Mouse (Mus musculus) midbrain, embryonic 10.5 days (tissue): Measurements from ENCODE around the gene Tars. TPM values are rescaled to one million over a fixed set of nuclear protein-coding genes. Genes with fewer than 3 reads are reported as not detected.

ENCODE experiments used
- DNase-seq: peaks from one replicate; pipeline ENCODE4 v3.0.0-alpha.2; 2017; ENCODE audit warnings: low spot score
- H3K27ac ChIP-seq: fragments of 300-500 bp; sonication (generic); replicated peaks from 2 replicates; pipeline ENCODE4 v1.5.1; 2016; ENCODE audit warnings: mild to moderate bottlenecking
- H3K27me3 ChIP-seq: fragments of 300-500 bp; sonication (generic); 2 replicates; pipeline ENCODE4 v1.6.1; 2016; ENCODE audit warnings: low read depth, mild to moderate bottlenecking; ENCODE audit not compliant: poor library complexity, severe bottlenecking
- H3K36me3 ChIP-seq: fragments of 300-500 bp; sonication (generic); 2 replicates; pipeline ENCODE4 v1.6.1; 2016; ENCODE audit warnings: mild to moderate bottlenecking, moderate library complexity
- H3K4me1 ChIP-seq: fragments of 300-500 bp; sonication (generic); 2 replicates; pipeline ENCODE4 v1.6.1; 2016
- H3K4me3 ChIP-seq: fragments of 300-500 bp; sonication (generic); 2 replicates; pipeline ENCODE4 v1.5.1; 2016; ENCODE audit warnings: mild to moderate bottlenecking, moderate library complexity
- H3K9me3 ChIP-seq: fragments of 300-500 bp; sonication (generic); replicated peaks from 2 replicates; pipeline ENCODE4 v1.6.1; 2016; ENCODE audit warnings: mild to moderate bottlenecking
- WGBS: fragments of 180-500 bp; shearing (Covaris S2); methylation state at CpG from one replicate; pipeline ENCODE4 v1.1.7; 2016; 5-methylcytosine and 5-hydroxymethylcytosine counted together
- polyA plus RNA-seq: library from polyadenylated mRNA; unstranded; fragments of >200 nt; fragmentation: Nextera tagmentation; extraction: Ambion mirVana; gene quantifications from 2 replicates; pipeline ENCODE4 v1.2.1, GENCODE M21; 2016

Tars gene
- polyA plus RNA-seq: 86.7 and 88.2 TPM in 2 replicates

DNA sequence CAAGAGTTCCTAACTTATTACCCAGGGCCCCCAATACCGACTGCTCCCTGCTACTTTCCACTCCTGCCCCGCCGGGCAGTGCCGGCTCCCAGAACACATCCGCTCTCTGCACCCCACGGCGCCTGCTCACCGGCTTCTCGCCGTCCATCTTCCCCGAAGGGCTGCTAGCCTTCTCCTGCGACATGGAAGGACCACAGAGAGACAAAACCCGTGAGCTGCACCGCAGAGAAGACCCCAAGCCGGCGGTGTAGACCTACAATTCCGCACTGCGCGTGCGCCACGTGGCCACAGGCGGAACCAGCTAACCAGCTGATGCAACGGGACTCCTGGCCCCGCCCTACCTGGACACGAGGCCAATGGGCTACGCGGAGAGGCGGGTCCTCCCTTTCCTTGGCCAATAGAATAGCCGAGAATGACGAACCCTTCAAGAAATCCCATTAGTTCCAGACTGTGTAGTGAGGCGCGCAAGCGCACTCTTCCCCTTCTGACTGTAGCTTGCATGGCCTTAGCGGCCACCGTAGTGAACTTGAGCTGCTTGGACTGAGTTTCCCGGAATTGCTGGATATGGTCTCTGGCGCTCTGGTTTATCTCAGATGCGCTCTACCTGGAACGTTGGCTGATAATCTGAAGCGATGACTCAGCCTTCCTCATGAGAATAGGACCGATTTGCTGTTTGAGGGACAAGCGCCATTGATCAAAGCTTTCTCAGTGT lies at the start of gene Tars:
Gene Tars (minus strand): TSS at position 310 of the 712 bp plus-strand sequence.
- H3K36me3 ChIP-seq: peaks cover 29% of the 10 kb centered on the region
- under 1% methylated on average over 42 of the region's 42 CpGs for WGBS
- H3K27ac ChIP-seq: peak within 1 kb of the TSS; percentile 88
- peak; percentile 97 for DNase-seq
- H3K4me3 ChIP-seq: peak within 1 kb of the TSS; percentile 72
- 0 out of 2 replicates have a peak, but pooled peaks cover 5% of the 10 kb centered on the region for H3K27me3 ChIP-seq
- H3K9me3 ChIP-seq: no peaks in the 10 kb centered on the region
- peaks cover 16% of the 10 kb centered on the region for H3K4me1 ChIP-seq

DNA sequence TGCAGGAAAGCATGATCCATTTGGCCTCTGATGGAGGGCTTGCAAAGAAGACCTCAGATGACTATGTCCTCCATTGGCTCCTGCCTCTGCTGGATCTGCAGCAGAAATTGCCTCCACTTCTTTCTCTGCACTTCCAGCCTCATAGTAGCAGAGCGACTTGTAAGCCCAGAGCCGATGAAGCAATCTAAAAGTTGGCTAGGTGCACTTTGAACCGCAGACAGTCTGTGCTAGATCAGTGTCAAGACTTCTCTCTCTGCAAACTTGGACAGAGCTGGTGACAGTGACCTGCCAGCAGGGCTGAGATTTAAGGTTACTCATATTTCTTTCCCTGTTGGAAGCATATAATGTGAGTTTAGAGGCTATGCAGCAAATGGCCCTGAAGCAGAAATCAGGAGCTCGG lies 37.9 kb upstream of the Tars start:
- Histone ChIP-seq H3K4me1 (no peaks in the 10 kb centered on the region), H3K4me3 (no peak overlapping the region), H3K27me3 (no peaks in the 10 kb centered on the region), H3K27ac (no peak overlapping the region), H3K9me3 (no peaks in the 10 kb centered on the region), H3K36me3 (no peaks in the 10 kb centered on the region)
- 94% methylated on average over 4 of the region's 4 CpGs for WGBS
- no peak for DNase-seq

DNA sequence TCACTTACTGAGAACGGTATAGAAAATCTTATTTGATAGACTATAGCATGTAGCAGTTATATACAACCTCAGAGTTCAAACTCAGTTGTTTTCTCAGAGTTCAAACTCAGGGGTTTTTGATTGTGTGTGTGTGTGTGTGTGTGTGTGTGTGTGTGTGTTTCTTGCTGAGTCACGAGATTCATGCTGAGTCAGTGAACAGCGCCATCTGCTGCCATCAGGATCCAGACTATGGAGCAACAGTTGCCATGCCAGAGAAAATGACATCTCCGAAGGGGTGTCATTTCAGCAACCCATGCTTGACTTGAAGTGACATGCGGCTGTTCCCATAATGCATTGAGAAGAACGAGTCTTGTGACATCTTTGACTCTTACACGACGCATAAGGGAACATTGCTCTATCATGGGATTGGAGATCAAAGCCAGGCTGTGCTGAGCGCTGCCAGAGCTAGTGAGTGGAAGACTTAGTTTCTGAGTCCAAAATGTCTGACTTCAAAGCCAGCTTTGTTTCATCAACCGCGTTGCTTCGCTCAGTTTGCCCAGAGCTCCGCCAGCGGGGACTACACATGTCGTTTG lies 37.3 kb upstream of the Tars start:
- no peak overlapping the region for H3K4me3 ChIP-seq
- H3K27ac ChIP-seq: no peak overlapping the region
- H3K27me3 ChIP-seq: no peaks in the 10 kb centered on the region
- 94% methylated on average over 15 of the region's 15 CpGs for WGBS
- no peaks in the 10 kb centered on the region for H3K9me3 ChIP-seq
- no peaks in the 10 kb centered on the region for H3K4me1 ChIP-seq
- H3K36me3 ChIP-seq: no peaks in the 10 kb centered on the region
- DNase-seq: no peak

DNA sequence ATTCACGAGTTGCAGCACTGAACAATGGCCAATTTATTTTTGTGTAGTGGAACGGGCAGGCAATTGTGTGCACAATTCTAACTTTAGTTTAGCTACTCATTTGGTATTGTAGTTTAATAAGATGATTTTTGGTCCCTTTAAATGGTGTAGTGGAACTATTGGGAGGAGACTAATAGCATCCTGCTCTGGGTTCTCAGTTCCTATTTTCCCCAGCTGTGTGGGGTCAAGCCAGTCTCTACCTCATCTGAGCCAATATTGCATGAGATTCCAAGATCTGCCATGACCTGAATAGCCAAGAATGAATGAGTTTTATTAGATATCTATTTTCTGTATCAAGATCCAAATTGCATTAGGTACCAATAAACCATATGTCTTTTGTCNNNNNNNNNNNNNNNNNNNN lies 27.4 kb upstream of the Tars start:
- 89% methylated on average over 2 of the region's 2 CpGs for WGBS
- DNase-seq: no peak
- Histone ChIP-seq H3K27ac (no peak overlapping the region), H3K27me3 (no peaks in the 10 kb centered on the region), H3K4me1 (no peaks in the 10 kb centered on the region), H3K9me3 (no peaks in the 10 kb centered on the region), H3K4me3 (no peak overlapping the region), H3K36me3 (no peaks in the 10 kb centered on the region)

DNA sequence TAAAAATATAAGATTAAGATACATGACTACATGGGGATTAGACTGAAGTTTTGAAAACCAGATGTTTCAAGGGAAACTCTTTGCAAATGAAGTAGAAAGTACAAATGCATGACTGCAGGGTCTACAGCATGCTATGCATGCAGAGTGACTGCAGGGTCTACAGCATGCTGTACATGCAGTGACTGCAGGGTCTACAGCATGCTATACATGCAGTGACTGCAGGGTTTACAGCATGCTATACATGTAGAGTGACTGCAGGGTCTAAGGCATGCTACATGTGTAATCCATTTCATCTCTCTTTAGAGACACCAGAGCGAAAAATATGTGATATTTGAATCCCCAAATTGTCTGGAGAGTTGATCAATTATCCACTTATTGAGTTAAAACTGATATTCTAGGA lies 14.0 kb upstream of the Tars start:
- Histone ChIP-seq H3K4me1 (no peaks in the 10 kb centered on the region), H3K4me3 (no peak overlapping the region), H3K36me3 (no peaks in the 10 kb centered on the region), H3K27me3 (no peaks in the 10 kb centered on the region), H3K27ac (no peak overlapping the region), H3K9me3 (no peaks in the 10 kb centered on the region)
- 78% methylated on average over 1 of the region's 1 CpGs for WGBS
- DNase-seq: no peak

DNA sequence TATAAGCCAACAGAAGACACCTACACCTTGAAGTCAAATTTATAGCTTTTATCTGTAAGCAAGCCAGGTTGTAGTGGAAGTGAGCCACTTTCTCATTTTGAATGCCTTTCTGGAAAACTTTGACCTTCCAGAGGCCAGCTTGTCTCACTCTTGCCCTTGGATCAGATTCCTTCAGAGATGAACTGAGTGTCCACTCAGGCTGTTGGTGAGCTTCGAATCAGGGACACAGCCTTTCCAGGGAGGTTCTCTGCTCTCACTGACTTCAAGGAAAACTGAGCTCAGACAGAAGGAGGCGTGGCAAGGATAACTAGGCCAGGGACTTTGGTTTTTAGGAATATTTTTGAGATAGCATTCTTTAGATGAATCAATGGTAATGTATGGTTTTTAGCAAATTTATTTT lies 13.1 kb upstream of the Tars start:
- Histone ChIP-seq H3K4me3 (no peak overlapping the region), H3K9me3 (no peaks in the 10 kb centered on the region), H3K27ac (no peak overlapping the region), H3K27me3 (no peaks in the 10 kb centered on the region), H3K4me1 (no peaks in the 10 kb centered on the region), H3K36me3 (no peaks in the 10 kb centered on the region)
- DNase-seq: no peak
- 88% methylated on average over 2 of the region's 2 CpGs for WGBS

DNA sequence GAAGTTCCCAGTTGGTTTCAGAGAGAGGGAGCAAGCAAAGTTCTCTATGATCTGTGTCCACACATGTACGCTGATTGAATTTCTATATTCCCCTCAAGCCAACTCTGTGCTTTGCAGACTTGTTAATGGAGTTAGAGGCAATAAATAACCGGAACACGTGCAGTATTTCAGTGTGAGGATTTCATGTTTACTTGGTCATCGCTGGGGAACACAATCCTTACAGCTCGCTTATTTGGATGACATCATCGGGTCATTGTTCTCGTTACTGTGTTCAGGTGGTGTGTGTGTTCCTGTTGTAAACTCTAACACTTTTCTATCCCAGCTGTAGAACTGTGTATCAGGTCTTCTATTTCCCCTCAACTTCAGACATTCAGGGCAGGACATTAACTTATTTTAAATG lies 12.4 kb upstream of the Tars start:
- no peak overlapping the region for H3K27ac ChIP-seq
- no peak for DNase-seq
- 89% methylated on average over 7 of the region's 7 CpGs for WGBS

DNA sequence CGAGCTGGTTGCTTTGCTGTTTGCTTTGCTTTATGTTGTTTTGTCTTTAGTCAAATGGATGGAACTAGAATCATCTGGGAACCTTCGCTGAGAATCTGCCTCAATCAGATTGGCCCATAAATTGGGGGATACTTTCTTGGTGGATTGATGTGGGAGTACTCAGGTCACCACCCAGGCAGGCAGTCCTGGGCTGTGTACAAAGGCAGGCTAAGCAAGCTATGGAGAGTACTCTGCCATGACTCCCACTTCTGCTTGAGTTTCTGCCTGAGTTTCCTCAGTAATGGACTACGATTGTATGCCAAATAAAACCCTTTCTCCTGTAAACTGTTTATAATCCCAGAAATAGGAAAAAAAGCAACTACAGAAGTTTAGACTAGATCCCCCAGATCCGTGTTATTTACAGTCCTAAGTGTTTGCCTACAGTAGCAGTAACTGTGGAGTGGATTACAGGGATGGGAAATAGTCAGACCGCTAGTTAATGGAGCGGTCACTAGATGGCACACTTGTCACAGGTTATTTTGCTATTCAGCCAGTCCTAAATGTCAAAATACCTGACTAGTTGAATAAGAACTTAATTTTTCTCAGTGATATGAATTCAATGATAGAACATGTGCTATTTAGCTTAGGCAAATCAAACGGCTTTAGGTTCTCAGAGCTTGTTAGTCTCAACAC lies 8.8 kb upstream of the Tars start:
- H3K4me3 ChIP-seq: no peak overlapping the region
- H3K36me3 ChIP-seq: no peaks in the 10 kb centered on the region
- no peak for DNase-seq
- 0 out of 2 replicates have a peak, but pooled peaks cover 8% of the 10 kb centered on the region for H3K27me3 ChIP-seq
- WGBS: 45% methylated on average over 7 of the region's 7 CpGs
- H3K4me1 ChIP-seq: no peaks in the 10 kb centered on the region
- no peaks in the 10 kb centered on the region for H3K9me3 ChIP-seq
- no peak overlapping the region for H3K27ac ChIP-seq

More for the DNA sequence above, 12.4 kb upstream of the Tars start:
- no peak overlapping the region for H3K4me3 ChIP-seq
- H3K9me3 ChIP-seq: no peaks in the 10 kb centered on the region
- H3K27me3 ChIP-seq: no peaks in the 10 kb centered on the region
- H3K36me3 ChIP-seq: no peaks in the 10 kb centered on the region
- no peaks in the 10 kb centered on the region for H3K4me1 ChIP-seq

DNA sequence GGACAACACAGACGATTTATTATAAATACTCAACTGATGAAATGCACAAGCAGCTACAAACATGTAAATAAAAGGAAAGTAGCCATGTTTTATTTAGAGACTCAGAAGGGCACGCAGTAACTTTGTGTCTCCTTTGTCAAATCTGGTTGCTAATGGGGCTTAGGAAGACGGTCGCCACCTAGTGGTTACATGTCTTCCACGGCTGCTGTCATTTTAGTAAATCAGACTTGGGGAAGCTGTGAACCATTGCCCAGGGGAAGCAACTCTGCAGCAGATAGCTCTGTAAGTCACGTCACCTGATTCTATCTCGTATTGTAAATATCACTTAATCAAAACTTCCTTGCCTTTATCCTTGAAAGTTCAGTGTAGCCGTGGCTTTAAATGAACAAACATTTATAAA lies 7.9 kb upstream of the Tars start:
- Histone ChIP-seq H3K27ac (no peak overlapping the region), H3K27me3 (0 out of 2 replicates have a peak, but pooled peaks cover 8% of the 10 kb centered on the region), H3K9me3 (no peaks in the 10 kb centered on the region), H3K4me3 (no peak overlapping the region), H3K4me1 (no peaks in the 10 kb centered on the region), H3K36me3 (no peaks in the 10 kb centered on the region)
- peak; percentile 65 for DNase-seq
- WGBS: 16% methylated on average over 8 of the region's 8 CpGs

DNA sequence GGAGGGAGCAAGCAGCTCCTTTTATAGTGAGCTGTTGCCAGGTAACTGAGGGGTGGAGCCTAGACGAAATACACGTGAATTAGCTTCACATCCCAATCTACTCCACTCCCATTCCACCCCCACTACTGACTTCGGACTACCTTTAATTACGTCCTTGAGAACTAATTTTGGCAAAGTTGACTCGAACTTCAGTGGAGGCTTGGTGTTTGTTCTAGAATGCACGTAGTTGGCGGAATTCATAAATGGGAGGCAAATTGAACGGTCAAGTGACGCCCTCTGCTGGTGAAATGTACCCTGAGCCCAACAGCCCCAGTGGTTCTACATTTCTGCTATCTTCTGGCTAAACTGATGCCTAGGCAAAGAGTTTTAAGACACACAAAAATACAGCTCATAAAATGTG lies 7.3 kb upstream of the Tars start:
- Histone ChIP-seq H3K4me3 (no peak overlapping the region; the same call in 1 of the 2 replicates), H3K9me3 (no peaks in the 10 kb centered on the region), H3K27me3 (0 out of 2 replicates have a peak, but pooled peaks cover 8% of the 10 kb centered on the region), H3K4me1 (no peaks in the 10 kb centered on the region), H3K36me3 (no peaks in the 10 kb centered on the region), H3K27ac (no peak overlapping the region)
- DNase-seq: peak; percentile 29
- 19% methylated on average over 9 of the region's 9 CpGs for WGBS

DNA sequence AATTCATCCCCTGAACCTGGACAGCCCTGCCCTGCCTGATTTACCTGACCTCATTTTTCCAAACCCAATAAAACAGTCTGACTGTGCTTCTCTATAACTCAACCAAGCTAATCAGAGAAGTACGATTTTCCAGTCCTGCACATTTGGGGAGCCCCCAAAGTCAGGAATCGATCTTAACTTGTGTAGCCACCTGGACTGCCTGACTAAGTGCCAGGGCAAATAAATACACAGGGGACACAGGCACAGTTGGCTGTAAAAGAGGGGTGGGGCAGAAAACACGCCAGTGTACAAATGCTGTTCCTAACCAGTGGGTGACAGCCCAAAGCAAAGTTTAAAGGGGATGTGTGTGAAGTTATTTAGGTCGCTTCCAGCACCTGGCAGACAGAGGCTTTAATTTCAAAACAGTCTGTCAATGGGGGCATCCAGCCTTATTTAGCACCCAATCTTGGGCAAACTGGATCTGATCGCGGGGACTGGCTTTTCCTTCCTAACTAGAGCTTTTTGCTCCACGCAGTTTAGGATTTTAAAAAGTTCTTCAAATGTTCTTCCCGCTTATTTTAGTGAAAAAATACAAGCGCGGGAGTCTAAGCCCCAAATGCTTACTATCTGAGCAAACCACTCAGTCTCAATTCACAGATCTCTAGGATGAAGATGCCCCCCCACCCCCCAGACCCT lies 652 bp downstream of the Tars start:
- peaks cover 36% of the 10 kb centered on the region for H3K36me3 ChIP-seq
- H3K9me3 ChIP-seq: no peaks in the 10 kb centered on the region
- H3K4me3 ChIP-seq: peak overlapping the region; percentile 72
- 13% methylated on average over 10 of the region's 10 CpGs for WGBS
- H3K27ac ChIP-seq: peak overlapping the region; percentile 88
- no peak for DNase-seq
- H3K4me1 ChIP-seq: peaks cover 16% of the 10 kb centered on the region
- 0 out of 2 replicates have a peak, but pooled peaks cover under 1% of the 10 kb centered on the region for H3K27me3 ChIP-seq

DNA sequence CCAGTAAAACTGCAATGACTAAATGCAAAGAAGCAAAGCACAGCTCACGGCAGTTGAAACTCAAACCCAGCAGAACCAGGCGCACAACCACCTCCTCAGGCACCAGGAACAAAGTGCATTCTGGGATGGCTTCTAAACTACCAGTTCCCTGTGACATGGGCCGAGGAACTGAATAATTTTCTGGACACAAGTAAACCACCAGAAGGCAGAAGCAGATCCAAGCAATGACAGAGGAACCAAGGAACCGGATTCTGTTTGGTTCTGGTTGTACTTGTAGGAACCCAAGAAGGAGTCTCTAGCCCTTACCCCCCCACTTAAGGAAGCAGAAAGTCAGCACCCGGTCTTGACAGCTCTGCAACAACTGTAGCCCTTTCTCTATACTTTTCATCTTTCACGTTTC lies 3.0 kb downstream of the Tars start:
- Histone ChIP-seq H3K4me3 (no peak overlapping the region), H3K36me3 (peaks cover 59% of the 10 kb centered on the region), H3K9me3 (no peaks in the 10 kb centered on the region), H3K27ac (no peak overlapping the region), H3K4me1 (peaks cover 16% of the 10 kb centered on the region), H3K27me3 (no peaks in the 10 kb centered on the region)
- 92% methylated on average over 6 of the region's 6 CpGs for WGBS
- no peak for DNase-seq
